Mouse (Mus musculus) lung, adult 2 months (tissue): ENCODE results near the gene Hoxc4.

Experiments used
- CTCF ChIP-seq: fragments of 200-500 bp; IDR thresholded peaks from 2 replicates; pipeline ENCODE4 v1.5.1; 2011; ENCODE audit warnings: mild to moderate bottlenecking, low read length, control low read depth; ENCODE audit not compliant: insufficient read depth
- POLR2A ChIP-seq: fragments of 200-500 bp; IDR thresholded peaks from 2 replicates; pipeline ENCODE4 v1.6.1; 2011; ENCODE audit warnings: low read depth, mild to moderate bottlenecking, control low read depth, low read length, borderline replicate concordance; ENCODE audit errors: extremely low read depth

DNA sequence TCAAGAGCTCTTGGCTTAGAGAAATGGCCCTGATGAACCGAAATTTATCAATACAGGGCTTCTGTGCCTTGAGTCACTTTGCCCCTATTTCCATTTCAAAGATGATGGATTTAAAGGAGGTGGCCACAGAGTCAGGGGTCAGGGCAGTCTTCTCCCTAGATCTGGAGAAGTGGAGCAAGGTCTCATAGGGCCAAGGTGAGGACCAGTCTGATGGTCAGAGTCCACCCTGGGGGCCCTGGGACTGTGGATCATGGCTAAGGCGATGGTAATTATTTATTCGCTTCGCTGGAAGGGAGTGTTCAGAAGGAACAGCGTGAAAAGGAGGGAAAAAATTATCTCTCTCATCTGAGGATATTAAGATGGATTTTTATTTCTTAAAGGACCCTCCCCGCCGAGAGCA is 43.7 kb upstream of the Hoxc4 start:
- TF ChIP-seq POLR2A (no peak), CTCF (no peak)
